26 mouse cellular contexts compared by ENCODE assay signal in genomic region chr2:120149634-120150033, GRCm38 (mm10). TPM values are rescaled to one million over a fixed set of nuclear protein-coding genes. Genes with fewer than 3 reads are reported as not detected.
DNase-seq lines count a peak whose midpoint lies in the region; ATAC-seq and TF ChIP-seq lines count a peak whose summit lies in the region.
"Had no signal": no experiment of that assay in that cellular context is flagged by ENCODE, and none has a peak within 500 bp of the region (broad histone marks: within the 10 kb centered on the region; RNA-seq: fewer than 3 reads in every experiment).

No protein-coding gene starts in this region.

- H3K4me3 ChIP-seq in heart, embryonic 12.5 days: no peak overlapping the region
- no peak overlapping the region for H3K4me3 ChIP-seq in heart, embryonic 11.5 days (ENCODE audit: low read depth, low read length)
- no peak overlapping the region for H3K4me3 ChIP-seq in heart, embryonic 16.5 days (ENCODE audit: low read length)
- no peak overlapping the region for H3K4me3 ChIP-seq in myocyte
- H3K4me3 ChIP-seq: embryonic facial prominence, embryonic 10.5 days; embryonic facial prominence, embryonic 13.5 days; erythroblast, embryonic 14.5 days; forebrain, embryonic 12.5 days; forebrain, embryonic 15.5 days had no signal

- no peak for TF ChIP-seq POLR2A in myocyte (IDR thresholded peaks at IDR 0.05; ENCODE audit: insufficient read length, low read depth)

- intact Hi-C loops in heart, postnatal 25 days (cut with DNase I): no loop called here
- intact Hi-C loops in heart, postnatal 36 days (cut with DNase I): no loop called here

- H3K79me2 ChIP-seq in myocyte (ENCODE audit: control insufficient read depth, insufficient read depth): peaks cover 63% of the 10 kb centered on the region

- peak; percentile 76 for DNase-seq in heart, adult 11 months
- no peak for DNase-seq in heart, postnatal 25 days (ENCODE audit: low spot score)
- DNase-seq in heart, postnatal 36 days: no peak
- DNase-seq: adrenal gland, adult 8-10 months; adrenal gland, postnatal 25 days; cerebellum, adult 11-12 months; cerebellum, adult 8-10 months; cerebellum, postnatal 10 days; cerebellum, postnatal 36 days; embryo, embryonic 11 days; gastrocnemius, postnatal 25 days; kidney, adult 18-20 months had no signal

- H3K4me2 ChIP-seq in heart, embryonic 12.5 days: no peak overlapping the region
- H3K4me2 ChIP-seq in heart, embryonic 11.5 days: no peak overlapping the region
- no peak overlapping the region for H3K4me2 ChIP-seq in heart, embryonic 16.5 days (ENCODE audit: low read depth, low read length)
- H3K4me2 ChIP-seq in myocyte (ENCODE audit: low read depth): peak overlapping the region; percentile 42
- H3K4me2 ChIP-seq: embryonic facial prominence, embryonic 13.5 days; forebrain, embryonic 12.5 days; forebrain, embryonic 15.5 days; hindbrain, embryonic 14.5 days had no signal

- ATAC-seq in heart, embryonic 12.5 days (ENCODE audit: insufficient number of reproducible peaks, low FRiP score): no peak
- no peak for ATAC-seq in heart, embryonic 11.5 days (replicated peaks; ENCODE audit: insufficient number of reproducible peaks, low FRiP score, low TSS enrichment)
- ATAC-seq in heart, embryonic 16.5 days (replicated peaks; ENCODE audit: extremely low read depth, insufficient read depth, low FRiP score): no peak
- ATAC-seq: activated CD4-positive, CD25-positive, alpha-beta regulatory T cell, adult 4 months; forebrain, embryonic 15.5 days; hindbrain, postnatal 0 days; inflammation-experienced regulatory T-cells, adult 6 months; intestine, embryonic 16.5 days had no signal

- 0 out of 2 replicates have a peak overlapping the region, but pooled peaks have one; percentile 30 for H3K9ac ChIP-seq in heart, embryonic 12.5 days
- H3K9ac ChIP-seq in heart, embryonic 11.5 days (ENCODE audit: low read depth, low read length): no peak overlapping the region
- no peak overlapping the region for H3K9ac ChIP-seq in heart, embryonic 16.5 days (ENCODE audit: low read length)
- H3K9ac ChIP-seq: embryonic facial prominence, embryonic 13.5 days; forebrain, embryonic 12.5 days; forebrain, embryonic 15.5 days; hindbrain, embryonic 14.5 days had no signal

- H3K27ac ChIP-seq in heart, embryonic 12.5 days (ENCODE audit: poor library complexity, severe bottlenecking): peak overlapping the region; percentile 16; the same call in 1 of the 2 replicates
- no peak overlapping the region for H3K27ac ChIP-seq in heart, embryonic 11.5 days (ENCODE audit: low read depth, low read length)
- 0 out of 2 replicates have a peak overlapping the region, but pooled peaks have one; percentile 18 for H3K27ac ChIP-seq in heart, embryonic 16.5 days (ENCODE audit: low read length)
- H3K27ac ChIP-seq: embryonic facial prominence, embryonic 10.5 days; embryonic facial prominence, embryonic 13.5 days; forebrain, embryonic 12.5 days; forebrain, embryonic 15.5 days; hindbrain, embryonic 14.5 days; hindbrain, postnatal 0 days had no signal

- peaks cover 14% of the 10 kb centered on the region for H3K36me3 ChIP-seq in heart, embryonic 12.5 days
- no peaks in the 10 kb centered on the region for H3K36me3 ChIP-seq in heart, embryonic 11.5 days (ENCODE audit: control insufficient read depth, insufficient read depth, low read length)
- H3K36me3 ChIP-seq in heart, embryonic 16.5 days (ENCODE audit: control insufficient read depth, insufficient read depth): peaks cover 8% of the 10 kb centered on the region; the same call in 1 of the 2 replicates
- H3K36me3 ChIP-seq in myocyte (ENCODE audit: control insufficient read depth, insufficient read depth): peaks cover 5% of the 10 kb centered on the region
- H3K36me3 ChIP-seq: embryonic facial prominence, embryonic 10.5 days; embryonic facial prominence, embryonic 13.5 days; forebrain, embryonic 12.5 days; forebrain, embryonic 15.5 days had no signal

- no peaks in the 10 kb centered on the region for H3K27me3 ChIP-seq in heart, embryonic 12.5 days (replicated peaks)
- H3K27me3 ChIP-seq in heart, embryonic 11.5 days (ENCODE audit: control insufficient read depth, insufficient read depth, low read length): no peaks in the 10 kb centered on the region
- no peaks in the 10 kb centered on the region for H3K27me3 ChIP-seq in heart, embryonic 16.5 days (ENCODE audit: control insufficient read depth, insufficient read depth, low read length)
- no peaks in the 10 kb centered on the region for H3K27me3 ChIP-seq in myocyte (ENCODE audit: control insufficient read depth, insufficient read depth, insufficient read length)

- WGBS in heart, embryonic 12.5 days: 79% methylated on average over 7 of the region's 7 CpGs
- WGBS in heart, embryonic 11.5 days (ENCODE audit: insufficient replicate concordance): 80% methylated on average over 7 of the region's 7 CpGs
- 77% methylated on average over 7 of the region's 7 CpGs for WGBS in heart, embryonic 16.5 days

- no peaks in the 10 kb centered on the region for H3K9me3 ChIP-seq in heart, embryonic 12.5 days (replicated peaks)
- no peaks in the 10 kb centered on the region for H3K9me3 ChIP-seq in heart, embryonic 11.5 days (replicated peaks; ENCODE audit: control insufficient read depth, low read length)
- H3K9me3 ChIP-seq in heart, embryonic 16.5 days (replicated peaks; ENCODE audit: control insufficient read depth, low read length): no peaks in the 10 kb centered on the region
- H3K9me3 ChIP-seq: embryonic facial prominence, embryonic 10.5 days; embryonic facial prominence, embryonic 13.5 days; forebrain, embryonic 12.5 days; forebrain, embryonic 15.5 days had no signal

- no peak overlapping the region for H3ac ChIP-seq in myocyte (ENCODE audit: control insufficient read depth, insufficient read length)

- H3K4me1 ChIP-seq in heart, embryonic 12.5 days (replicated peaks): peaks cover 46% of the 10 kb centered on the region
- peaks cover 32% of the 10 kb centered on the region for H3K4me1 ChIP-seq in heart, embryonic 11.5 days (ENCODE audit: control insufficient read depth, insufficient read depth, low read length)
- peaks cover 43% of the 10 kb centered on the region for H3K4me1 ChIP-seq in heart, embryonic 16.5 days (ENCODE audit: control insufficient read depth, insufficient read depth, low read length)

TF ChIP-seq in myocyte, 11 proteins besides CTCF, POLR2A, EP300 and RAD21:
- no peak for TF ChIP-seq SRF (IDR thresholded peaks at IDR 0.05; ENCODE audit: control insufficient read depth, insufficient read length, low read depth)
- peak in 2 of 3 experiments; percentile 63 to 70 for TF ChIP-seq MYOG (IDR thresholded peaks at IDR 0.05; ENCODE audit: control insufficient read depth in 1 of 3, insufficient read depth in 1 of 3, insufficient read length in 2 of 3, low read depth in 2 of 3)
- peak; percentile 80 for TF ChIP-seq TCF12 (IDR thresholded peaks at IDR 0.05; ENCODE audit: insufficient read depth, poor library complexity, severe bottlenecking)
- no peak for TF ChIP-seq E2F4 (IDR thresholded peaks at IDR 0.05; ENCODE audit: insufficient read depth)
- TF ChIP-seq MYOD1 (IDR thresholded peaks at IDR 0.05; ENCODE audit: control insufficient read depth in 1 of 3, insufficient read length in 2 of 3, low read depth in 2 of 3): peak; percentile 27 to 84 (median 69)
- TF ChIP-seq MAX (IDR thresholded peaks at IDR 0.05; ENCODE audit: low read depth): no peak
- no peak for TF ChIP-seq POLR2AphosphoS2 (IDR thresholded peaks at IDR 0.05; ENCODE audit: insufficient read length, low read depth)
- TF ChIP-seq USF1 (IDR thresholded peaks at IDR 0.05; ENCODE audit: low read depth): no peak
- TF ChIP-seq CEBPB (IDR thresholded peaks at IDR 0.05; ENCODE audit: insufficient read depth, poor library complexity, severe bottlenecking): no peak
- peak; percentile 53 for TF ChIP-seq TCF3 (IDR thresholded peaks at IDR 0.05; ENCODE audit: insufficient read length, low read depth)
- TF ChIP-seq REST (IDR thresholded peaks at IDR 0.05; ENCODE audit: insufficient read depth, insufficient read length): no peak

RNA-seq across cellular contexts. Expression of gene Ehd4, which starts 4.8 kb away (rescaled TPM):
- total RNA-seq in heart, postnatal 25 days (2021): 100 to 1,000 TPM; 377 to 459 TPM
- 159 and 186 TPM in 2 replicates for polyA plus RNA-seq in heart, embryonic 12.5 days (2016; fragmentation: Nextera tagmentation; extraction: Ambion mirVana)
- 97.3 and 113 TPM in 2 replicates for polyA plus RNA-seq in heart, embryonic 11.5 days (2014; fragmentation: Nextera tagmentation; extraction: Ambion mirVana)
- 163 and 195 TPM in 2 replicates for polyA plus RNA-seq in heart, embryonic 16.5 days (2015; fragmentation: Nextera tagmentation; extraction: Ambion mirVana)
- 100 to 1,000 TPM; 372 to 460 TPM for total RNA-seq in heart, postnatal 36 days (2021)
- polyA plus RNA-seq in myocyte (2012; fragmentation: generic; extraction: Trizol): 101 TPM
